Mouse (Mus musculus) heart, postnatal 10 days (tissue): ENCODE data around the gene Nkx1-1. TPM values are rescaled to one million over a fixed set of nuclear protein-coding genes. Genes with fewer than 3 reads are reported as not detected.

Experiments used
- DNase-seq, 2 experiments: peaks; one replicate each; pipeline ENCODE4 v3.0.0; 2021
- intact Hi-C: fragments of 180-260 bp; cut with DNase I; formaldehyde crosslinking; loops from one replicate; pipeline ENCODE4 v1.15.1; 2025
- total RNA-seq, 2 experiments: library from RNA; stranded (reverse); gene quantifications; 2 replicates each; pipeline ENCODE4 v1.2.3; 2021

Gene Nkx1-1
- total RNA-seq, result not detected

- peak; percentile 5 to 11 for DNase-seq
- intact Hi-C loops, result no loop called here
Measured at GRCm38 (mm10) chr5:33433201-33434138, at the start of gene Nkx1-1. TSS of gene Nkx1-1 (minus strand) at chr5:33433976.

- DNase-seq, result no peak
Measured at GRCm38 (mm10) chr5:33481318-33481685, 47.5 kb upstream of the Nkx1-1 start.

GRCm38 (mm10) chr5:33480582-33481317 is 47.0 kb upstream of the Nkx1-1 start:
- intact Hi-C loops, result no loop called here

More at GRCm38 (mm10) chr5:33481318-33481685, 47.5 kb upstream of the Nkx1-1 start:
- intact Hi-C loops, result no loop called here

GRCm38 (mm10) chr5:33465464-33465863 is 31.7 kb upstream of the Nkx1-1 start:
- no peak for DNase-seq
- intact Hi-C loops, result no loop called here

More at GRCm38 (mm10) chr5:33480582-33481317, 47.0 kb upstream of the Nkx1-1 start:
- DNase-seq, result no peak

GRCm38 (mm10) chr5:33464390-33464789 is 30.6 kb upstream of the Nkx1-1 start:
- intact Hi-C loops, result no loop called here
- no peak for DNase-seq

- intact Hi-C loops, result no loop called here
- DNase-seq, result no peak
Measured at GRCm38 (mm10) chr5:33459111-33459510, 25.3 kb upstream of the Nkx1-1 start.

GRCm38 (mm10) chr5:33458132-33458622 is 24.4 kb upstream of the Nkx1-1 start:
- intact Hi-C loops, result no loop called here
- DNase-seq, result no peak

- no peak for DNase-seq
- intact Hi-C loops, result no loop called here
Measured at GRCm38 (mm10) chr5:33455737-33456136, 22.0 kb upstream of the Nkx1-1 start.

GRCm38 (mm10) chr5:33443794-33444193 is 10.0 kb upstream of the Nkx1-1 start:
- intact Hi-C loops, result loop anchor here (1.0 to 5.0 kb wide), 3 partner anchors 50 to 171 kb away; partner anchors contain the start of gene Ctbp1
- DNase-seq, result no peak

GRCm38 (mm10) chr5:33442927-33443710 is 9.3 kb upstream of the Nkx1-1 start:
- intact Hi-C loops, result loop anchor here (1.0 to 5.0 kb wide), 3 partner anchors 50 to 171 kb away; partner anchors contain the start of gene Ctbp1

GRCm38 (mm10) chr5:33438214-33438613 is 4.4 kb upstream of the Nkx1-1 start:
- intact Hi-C loops, result no loop called here
- DNase-seq, result peak; percentile 94 to 98

More at GRCm38 (mm10) chr5:33442927-33443710, 9.3 kb upstream of the Nkx1-1 start:
- DNase-seq, result peak; percentile 42 to 73

- DNase-seq, result no peak
- intact Hi-C loops, result no loop called here
Measured at GRCm38 (mm10) chr5:33435941-33436340, 2.2 kb upstream of the Nkx1-1 start.

- intact Hi-C loops, result no loop called here
- no peak for DNase-seq
Measured at GRCm38 (mm10) chr5:33435151-33435550, 1.4 kb upstream of the Nkx1-1 start.

- DNase-seq, result peak in 1 of 2 experiments; percentile 18
- intact Hi-C loops, result no loop called here
Measured at GRCm38 (mm10) chr5:33434141-33434780, 485 bp upstream of the Nkx1-1 start.

- peak in 1 of 2 experiments; percentile 6 for DNase-seq
Measured at GRCm38 (mm10) chr5:33432057-33432935, 1.5 kb downstream of the Nkx1-1 start.

GRCm38 (mm10) chr5:33431173-33432005 is 2.4 kb downstream of the Nkx1-1 start:
- DNase-seq, result peak; percentile 13 to 14
- intact Hi-C loops, result no loop called here

More at GRCm38 (mm10) chr5:33432057-33432935, 1.5 kb downstream of the Nkx1-1 start:
- intact Hi-C loops, result no loop called here

- intact Hi-C loops, result no loop called here
- peak; percentile 13 to 15 for DNase-seq
Measured at GRCm38 (mm10) chr5:33430511-33431172, 3.1 kb downstream of the Nkx1-1 start.
